Mouse (Mus musculus) myocyte (in vitro differentiated cells): ENCODE data around the gene Optc.

ENCODE experiments used
- CEBPB ChIP-seq: IDR thresholded peaks from 2 replicates; pipeline ENCODE4 v1.6.1; 2011; ENCODE audit warnings: mild to moderate bottlenecking, moderate library complexity; ENCODE audit not compliant: poor library complexity, insufficient read depth, severe bottlenecking
- MAX ChIP-seq: IDR thresholded peaks from one replicate; pipeline ENCODE4 v1.6.1; 2011; ENCODE audit warnings: low read depth, mild to moderate bottlenecking, control low read depth
- MYOG ChIP-seq, 3 experiments: IDR thresholded peaks; one replicate each; pipeline ENCODE4 v1.6.1; 2011; ENCODE audit warnings: control low read depth in 2 of 3, low read depth in 2 of 3, mild to moderate bottlenecking in 2 of 3; ENCODE audit not compliant: insufficient read length in 2 of 3, control insufficient read depth in 1 of 3, insufficient read depth in 1 of 3
- POLR2A ChIP-seq: IDR thresholded peaks from one replicate; pipeline ENCODE4 v1.6.1; 2011; ENCODE audit warnings: low read depth, mild to moderate bottlenecking, control low read depth, moderate library complexity; ENCODE audit not compliant: insufficient read length
- POLR2AphosphoS2 ChIP-seq: IDR thresholded peaks from one replicate; pipeline ENCODE4 v1.6.1; 2011; ENCODE audit warnings: low read depth, control low read depth; ENCODE audit not compliant: insufficient read length
- REST ChIP-seq: IDR thresholded peaks from one replicate; pipeline ENCODE4 v1.6.1; 2011; ENCODE audit warnings: mild to moderate bottlenecking, control low read depth, moderate library complexity; ENCODE audit not compliant: insufficient read depth, insufficient read length
- TCF12 ChIP-seq: IDR thresholded peaks from one replicate; pipeline ENCODE4 v1.6.1; 2011; ENCODE audit warnings: mild to moderate bottlenecking, control low read depth; ENCODE audit not compliant: poor library complexity, insufficient read depth, severe bottlenecking
- USF1 ChIP-seq: IDR thresholded peaks from one replicate; pipeline ENCODE4 v1.6.1; 2011; ENCODE audit warnings: low read depth, mild to moderate bottlenecking, control low read depth, moderate library complexity

GRCm38 (mm10) chr1:133891489-133891888, 16.3 kb downstream of the Optc start:
- TF ChIP-seq POLR2A = no peak
- TF ChIP-seq USF1 = no peak
- no peak for TF ChIP-seq CEBPB
- TF ChIP-seq POLR2AphosphoS2 = no peak
- no peak for TF ChIP-seq REST
- no peak for TF ChIP-seq TCF12
- no peak for TF ChIP-seq MAX
- peak in 2 of 3 experiments; percentile 40 to 79 for TF ChIP-seq MYOG (IDR thresholded peaks at IDR 0.05; ENCODE audit: control insufficient read depth in 1 of 3, insufficient read depth in 1 of 3, insufficient read length in 2 of 3, low read depth in 2 of 3)
